Mouse (Mus musculus): ENCODE data around the gene Lrrc8c. TPM values are rescaled to one million over a fixed set of nuclear protein-coding genes. Genes with fewer than 3 reads are reported as not detected.

The Lrrc8c gene
- polyA plus RNA-seq, 1 experiment from 2014 or later = 14.0 TPM

DNA sequence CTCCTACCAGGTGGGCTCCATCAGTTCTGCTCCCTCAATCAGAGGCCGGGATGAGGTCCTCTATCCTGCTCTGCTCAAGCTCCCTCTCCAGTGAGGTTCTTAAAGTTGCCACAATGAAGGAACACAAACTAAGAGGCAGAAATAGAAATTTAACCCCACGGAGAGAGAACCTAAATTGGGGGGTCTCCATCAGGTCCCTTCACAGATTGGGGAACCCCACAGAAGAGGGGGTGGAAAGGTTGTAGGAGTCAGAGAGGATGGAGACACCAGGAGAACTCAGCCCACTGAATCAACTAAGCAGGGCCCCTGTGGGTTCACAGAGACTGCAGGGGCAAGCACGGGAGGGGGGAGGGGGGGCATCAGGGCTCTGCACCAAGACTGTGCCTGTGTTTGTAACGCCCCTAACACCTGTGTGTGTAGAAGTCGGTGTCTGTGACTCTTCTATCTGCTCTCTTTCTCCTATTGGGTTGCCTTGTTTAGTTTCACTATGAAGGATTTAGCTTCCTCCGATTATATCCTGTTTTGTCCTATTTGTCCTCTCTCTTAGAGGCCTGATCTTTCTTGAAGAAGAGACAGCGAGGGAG, 96.8 kb downstream of the Lrrc8c start:
- no peaks in the 10 kb centered on the region for H3K9me3 ChIP-seq
- ATAC-seq (ENCODE audit: low FRiP score) = no peak
- 78% methylated on average over 7 of the region's 7 CpGs for WGBS
- no peaks in the 10 kb centered on the region for H3K4me1 ChIP-seq (replicated peaks)
- H3K27me3 ChIP-seq = no peaks in the 10 kb centered on the region
- no peaks in the 10 kb centered on the region for H3K36me3 ChIP-seq
- H3K4me3 ChIP-seq = no peak overlapping the region
- no peak overlapping the region for H3K9ac ChIP-seq
- no peak overlapping the region for H3K4me2 ChIP-seq
- no peak overlapping the region for H3K27ac ChIP-seq

DNA sequence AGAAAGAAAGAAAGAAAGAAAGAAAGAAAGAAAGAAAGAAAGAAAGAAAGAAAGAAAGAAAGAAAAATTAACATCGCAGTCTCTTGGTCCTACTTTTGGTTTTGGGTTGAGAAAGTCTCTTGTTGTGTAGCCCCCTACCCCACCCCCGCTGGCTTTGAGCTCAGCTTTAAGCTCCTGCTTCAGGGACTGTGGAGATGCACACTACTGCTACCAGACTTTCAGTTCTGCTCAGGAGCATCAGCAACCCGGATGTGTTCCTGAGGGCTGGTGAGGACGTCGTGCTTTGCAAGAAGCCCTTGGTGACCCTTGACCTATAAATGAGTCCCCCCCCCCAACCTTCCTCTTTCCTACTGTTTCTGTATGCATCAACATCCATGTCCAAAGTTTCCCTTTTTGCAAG, 97.3 kb downstream of the Lrrc8c start:
- no peak overlapping the region for H3K4me2 ChIP-seq

DNA sequence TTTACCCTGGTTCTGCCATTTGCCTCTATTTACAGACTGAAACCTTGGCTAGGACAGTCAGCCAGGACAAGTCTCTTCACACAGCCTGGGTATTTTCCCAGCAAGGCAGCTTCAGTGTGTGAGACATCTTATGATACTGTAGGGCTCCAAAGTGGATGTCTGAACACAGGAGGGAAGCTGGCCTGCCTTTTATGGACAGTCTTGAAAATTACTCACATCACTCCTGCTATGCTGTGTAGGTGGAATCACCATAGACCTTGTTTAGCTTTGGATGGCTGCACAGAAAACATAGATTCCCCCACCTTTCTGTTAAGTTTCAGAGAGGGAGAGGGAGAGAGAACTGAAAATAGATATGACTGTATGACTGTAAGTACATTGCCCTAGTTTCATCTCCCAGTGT, 99.3 kb downstream of the Lrrc8c start:
- H3K27ac ChIP-seq = no peak overlapping the region

More for the DNA sequence above, 97.3 kb downstream of the Lrrc8c start:
- H3K4me3 ChIP-seq = no peak overlapping the region
- H3K27me3 ChIP-seq = no peaks in the 10 kb centered on the region
- no peaks in the 10 kb centered on the region for H3K9me3 ChIP-seq
- 74% methylated on average over 5 of the region's 5 CpGs for WGBS
- H3K27ac ChIP-seq = no peak overlapping the region
- no peaks in the 10 kb centered on the region for H3K4me1 ChIP-seq (replicated peaks)
- no peak for ATAC-seq (ENCODE audit: low FRiP score)
- no peak overlapping the region for H3K9ac ChIP-seq
- no peaks in the 10 kb centered on the region for H3K36me3 ChIP-seq

DNA sequence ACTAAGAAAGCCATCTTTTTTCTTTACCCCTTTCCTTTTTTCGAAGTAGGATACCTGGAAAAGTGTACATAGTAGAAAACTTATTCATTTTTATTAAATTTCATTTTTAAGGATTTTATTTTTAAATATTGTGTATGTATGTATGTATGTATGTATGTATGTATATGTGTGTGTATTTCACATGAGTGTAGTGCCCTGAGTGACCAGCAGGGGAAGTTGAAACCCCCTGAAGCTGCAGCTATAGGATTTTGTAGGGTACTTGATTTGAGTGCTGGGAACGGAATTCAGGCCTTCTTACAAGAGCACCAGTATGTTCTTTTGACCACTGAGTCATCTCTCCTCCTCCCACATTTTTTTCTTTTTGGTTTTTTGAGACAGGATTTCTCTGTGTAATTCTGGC, 100.5 kb downstream of the Lrrc8c start:
- no peak overlapping the region for H3K27ac ChIP-seq

More for the DNA sequence above, 99.3 kb downstream of the Lrrc8c start:
- no peaks in the 10 kb centered on the region for H3K36me3 ChIP-seq
- no peak for ATAC-seq (ENCODE audit: low FRiP score)
- H3K27me3 ChIP-seq = no peaks in the 10 kb centered on the region
- no peak overlapping the region for H3K4me2 ChIP-seq
- no peaks in the 10 kb centered on the region for H3K9me3 ChIP-seq
- no peaks in the 10 kb centered on the region for H3K4me1 ChIP-seq (replicated peaks)
- no peak overlapping the region for H3K9ac ChIP-seq
- no peak overlapping the region for H3K4me3 ChIP-seq

DNA sequence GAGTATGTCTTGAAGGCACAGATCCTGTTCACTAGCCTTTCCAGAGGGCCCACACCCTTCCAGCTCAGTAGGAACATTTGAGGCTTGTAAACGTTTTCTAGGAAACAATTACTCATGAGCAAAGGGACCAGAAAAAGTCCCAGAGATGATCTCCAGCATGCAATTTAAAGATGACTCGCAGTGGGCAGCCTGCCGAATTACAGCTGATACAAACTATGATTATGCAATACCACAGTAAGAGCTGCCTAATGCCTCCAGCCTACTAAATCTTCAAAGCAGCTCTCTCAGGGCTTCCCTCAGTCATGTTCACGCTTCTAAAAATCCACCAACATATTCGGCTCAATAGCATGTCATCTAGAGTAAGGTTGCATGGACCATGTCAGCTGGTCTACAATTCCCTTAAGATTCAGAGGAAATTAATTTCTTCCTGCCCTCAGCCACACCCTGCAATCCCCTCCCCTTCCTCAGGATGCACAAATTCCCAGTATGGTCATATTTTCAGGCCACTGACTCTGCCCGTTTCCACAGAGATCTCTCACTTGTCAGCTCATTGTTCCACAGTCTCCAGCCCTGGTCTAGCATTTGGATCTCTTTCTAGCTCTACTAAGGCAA, 101.4 kb downstream of the Lrrc8c start:
- Histone ChIP-seq H3K9ac (no peak overlapping the region), H3K27me3 (no peaks in the 10 kb centered on the region), H3K36me3 (no peaks in the 10 kb centered on the region), H3K4me2 (no peak overlapping the region), H3K9me3 (no peaks in the 10 kb centered on the region), H3K4me3 (no peak overlapping the region), H3K4me1 (replicated peaks) (no peaks in the 10 kb centered on the region), H3K27ac (no peak overlapping the region)
- 82% methylated on average over 6 of the region's 6 CpGs for WGBS
- no peak for ATAC-seq (ENCODE audit: low FRiP score)

More for the DNA sequence above, 100.5 kb downstream of the Lrrc8c start:
- no peaks in the 10 kb centered on the region for H3K4me1 ChIP-seq (replicated peaks)
- H3K27me3 ChIP-seq = no peaks in the 10 kb centered on the region
- no peak overlapping the region for H3K9ac ChIP-seq
- WGBS = 89% methylated on average over 2 of the region's 2 CpGs
- H3K4me3 ChIP-seq = no peak overlapping the region
- no peak overlapping the region for H3K4me2 ChIP-seq
- H3K9me3 ChIP-seq = no peaks in the 10 kb centered on the region
- H3K36me3 ChIP-seq = no peaks in the 10 kb centered on the region
- ATAC-seq (ENCODE audit: low FRiP score) = no peak

DNA sequence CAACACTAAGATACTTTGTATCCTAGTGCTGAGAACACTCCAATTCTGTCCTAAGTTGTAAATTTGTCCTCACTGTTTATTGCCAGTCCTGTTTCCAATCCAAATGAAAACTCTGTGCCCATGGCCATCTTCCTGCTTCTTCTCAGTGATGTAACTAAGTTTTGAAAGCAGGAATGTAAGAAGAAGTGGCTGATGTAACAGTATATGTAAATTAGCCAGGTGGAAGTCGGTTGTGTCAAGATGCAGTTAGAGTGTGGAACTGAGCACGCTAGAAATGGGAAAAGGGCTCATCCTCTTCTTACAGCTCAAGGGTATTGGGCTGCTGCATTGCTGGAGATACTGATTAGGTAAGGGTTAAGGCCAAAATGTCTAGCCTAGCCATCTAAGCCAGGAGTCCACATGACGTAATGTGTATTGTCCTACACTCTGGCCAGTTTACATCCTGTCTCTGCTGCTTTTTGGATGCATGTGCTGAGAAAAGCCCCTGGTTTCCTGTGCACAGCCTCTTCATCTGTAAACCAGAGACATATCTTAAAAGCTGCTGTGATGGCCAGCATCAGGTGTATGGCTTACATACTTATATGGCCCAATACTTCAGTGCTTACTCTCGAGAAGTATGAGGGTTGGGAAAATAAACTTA, 104.0 kb downstream of the Lrrc8c start:
- Histone ChIP-seq H3K27me3 (no peaks in the 10 kb centered on the region), H3K36me3 (no peaks in the 10 kb centered on the region), H3K4me1 (replicated peaks) (peaks cover 6% of the 10 kb centered on the region; the same call in 1 of the 2 replicates), H3K9ac (no peak overlapping the region), H3K9me3 (no peaks in the 10 kb centered on the region), H3K4me3 (no peak overlapping the region), H3K4me2 (no peak overlapping the region), H3K27ac (no peak overlapping the region)
- no peak for ATAC-seq (ENCODE audit: low FRiP score)
- 77% methylated on average over 4 of the region's 4 CpGs for WGBS

DNA sequence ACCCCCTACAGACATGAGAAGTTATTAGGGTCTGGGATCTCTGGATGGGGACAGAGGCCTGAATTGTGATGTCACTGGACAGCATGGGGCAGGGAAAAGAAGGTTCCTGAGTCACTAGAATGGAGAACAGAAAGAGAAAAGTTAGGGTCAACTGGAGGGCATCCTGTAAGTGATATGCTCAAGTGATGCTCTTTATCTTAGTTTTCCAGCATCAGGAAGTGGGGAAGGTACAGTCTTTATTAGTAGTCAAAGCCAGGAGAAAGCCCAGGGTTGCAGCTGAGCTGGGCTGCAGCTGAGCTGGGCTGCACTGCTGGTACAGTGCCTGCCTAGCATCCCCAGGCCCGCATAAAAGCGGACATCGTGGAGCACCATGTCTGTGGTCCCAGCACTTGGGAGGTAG, 105.1 kb downstream of the Lrrc8c start:
- ATAC-seq (ENCODE audit: low FRiP score) = no peak
- Histone ChIP-seq H3K27me3 (no peaks in the 10 kb centered on the region), H3K4me3 (no peak overlapping the region), H3K4me2 (no peak overlapping the region), H3K4me1 (replicated peaks) (peaks cover 6% of the 10 kb centered on the region; the same call in 1 of the 2 replicates), H3K36me3 (no peaks in the 10 kb centered on the region), H3K9ac (no peak overlapping the region), H3K9me3 (no peaks in the 10 kb centered on the region), H3K27ac (no peak overlapping the region)
- WGBS = 94% methylated on average over 3 of the region's 3 CpGs

DNA sequence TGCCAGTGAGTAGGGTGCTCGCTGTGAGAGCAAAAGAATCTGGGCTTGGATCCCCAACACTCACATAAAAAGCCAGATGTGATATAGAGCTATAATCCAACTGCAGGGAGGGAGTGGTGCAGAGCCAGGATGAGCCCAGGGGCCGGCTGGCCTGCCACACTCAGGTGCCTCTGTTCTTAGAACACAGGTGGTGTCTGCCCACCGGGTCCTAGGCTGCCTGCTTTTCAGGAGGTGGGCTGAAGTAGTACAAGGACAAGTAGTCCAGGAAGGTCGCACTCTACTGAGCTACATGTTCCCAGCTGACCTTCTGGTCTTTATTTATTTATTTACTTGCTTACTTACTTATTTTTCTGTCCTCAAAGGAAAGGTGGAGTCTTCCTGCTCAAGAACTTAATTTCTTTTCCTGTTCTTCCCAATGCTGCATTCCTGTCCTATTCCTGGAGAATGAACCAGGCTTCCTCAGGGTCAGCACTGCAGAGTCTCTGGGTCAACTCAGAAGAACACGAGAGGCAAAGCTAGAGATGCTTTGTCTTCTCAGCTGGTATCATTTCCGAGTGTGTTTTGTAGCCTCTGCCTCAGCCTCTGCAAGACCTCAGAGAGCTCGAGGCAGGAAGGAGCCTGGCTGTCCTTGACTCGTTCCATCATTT, 106.4 kb downstream of the Lrrc8c start:
- Histone ChIP-seq H3K27ac (no peak overlapping the region), H3K4me2 (no peak overlapping the region), H3K36me3 (no peaks in the 10 kb centered on the region), H3K27me3 (no peaks in the 10 kb centered on the region), H3K4me3 (no peak overlapping the region), H3K4me1 (replicated peaks) (peaks cover 6% of the 10 kb centered on the region; the same call in 1 of the 2 replicates), H3K9me3 (no peaks in the 10 kb centered on the region), H3K9ac (no peak overlapping the region)
- 73% methylated on average over 8 of the region's 8 CpGs for WGBS
- no peak for ATAC-seq (ENCODE audit: low FRiP score)

DNA sequence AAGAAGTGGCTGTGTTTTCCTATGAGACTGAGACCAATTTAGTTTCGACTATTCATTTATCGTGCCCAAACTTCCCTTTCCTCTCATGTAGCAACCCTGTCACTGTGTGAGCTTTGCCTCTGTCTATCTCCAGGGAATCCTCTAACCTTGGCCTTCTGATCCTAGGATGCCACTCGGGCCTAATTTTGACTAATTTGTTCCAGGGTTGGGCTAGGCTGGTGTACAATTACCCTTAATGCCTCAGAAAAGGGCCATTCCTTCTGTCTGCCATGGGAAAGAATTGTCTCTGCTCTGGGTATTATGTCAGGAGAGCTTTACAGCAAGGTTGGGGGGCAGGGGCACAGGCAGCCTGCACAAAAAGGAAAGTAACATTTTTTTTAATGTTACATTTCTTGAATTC, 107.2 kb downstream of the Lrrc8c start:
- H3K4me1 ChIP-seq (replicated peaks) = peaks cover 6% of the 10 kb centered on the region; the same call in 1 of the 2 replicates
- 58% methylated on average over 3 of the region's 3 CpGs for WGBS
- H3K4me2 ChIP-seq = no peak overlapping the region
- no peak for ATAC-seq (ENCODE audit: low FRiP score)
- H3K27ac ChIP-seq = no peak overlapping the region
- no peak overlapping the region for H3K4me3 ChIP-seq
- H3K9ac ChIP-seq = no peak overlapping the region
- no peaks in the 10 kb centered on the region for H3K9me3 ChIP-seq
- no peaks in the 10 kb centered on the region for H3K36me3 ChIP-seq
- no peaks in the 10 kb centered on the region for H3K27me3 ChIP-seq

DNA sequence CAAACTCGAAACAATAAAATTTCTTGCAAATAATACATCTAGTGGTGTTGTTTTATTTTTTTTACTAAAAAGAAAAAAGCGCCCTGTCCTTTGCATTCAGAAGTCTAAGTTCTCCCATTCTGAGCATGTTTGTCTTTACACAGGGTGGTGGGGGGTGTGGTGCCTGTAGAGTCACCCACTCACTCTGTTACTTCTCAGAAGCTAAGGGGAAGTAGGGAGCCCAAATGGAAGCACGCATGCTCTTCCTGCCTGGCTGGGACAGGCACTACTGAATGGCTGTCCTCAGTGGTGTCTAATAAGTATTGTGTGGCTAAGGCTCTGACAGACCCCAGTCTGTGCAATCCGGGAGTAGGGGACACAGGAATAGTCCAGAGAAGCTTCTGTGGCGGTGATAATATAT, 107.9 kb downstream of the Lrrc8c start:
- Histone ChIP-seq H3K4me3 (no peak overlapping the region), H3K9ac (no peak overlapping the region), H3K9me3 (no peaks in the 10 kb centered on the region), H3K4me2 (no peak overlapping the region), H3K27me3 (no peaks in the 10 kb centered on the region), H3K4me1 (replicated peaks) (peaks cover 6% of the 10 kb centered on the region; the same call in 1 of the 2 replicates), H3K36me3 (no peaks in the 10 kb centered on the region), H3K27ac (no peak overlapping the region)
- no peak for ATAC-seq (ENCODE audit: low FRiP score)
- 87% methylated on average over 5 of the region's 5 CpGs for WGBS

DNA sequence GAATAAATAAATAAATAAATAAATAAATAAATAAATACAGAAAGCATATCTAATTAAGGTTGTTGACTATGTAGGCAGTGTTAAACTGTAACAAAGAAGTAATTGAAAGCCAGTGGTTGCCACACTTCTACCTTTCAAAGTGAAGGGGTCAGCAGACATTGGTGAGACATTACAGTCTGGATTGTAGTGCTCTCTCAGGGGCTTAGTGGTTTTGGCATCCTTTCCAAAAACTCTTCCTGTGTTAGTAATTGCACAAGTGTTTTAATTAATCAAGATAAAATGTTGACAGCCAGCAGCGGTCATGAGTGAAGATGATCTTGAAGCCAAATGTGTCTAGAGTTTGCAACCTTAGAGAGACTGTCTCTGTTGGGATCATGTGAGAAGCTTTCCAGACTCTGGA, 110.8 kb downstream of the Lrrc8c start:
- ATAC-seq (ENCODE audit: low FRiP score) = no peak
- Histone ChIP-seq H3K36me3 (no peaks in the 10 kb centered on the region), H3K4me3 (no peak overlapping the region), H3K4me1 (replicated peaks) (peaks cover 6% of the 10 kb centered on the region; the same call in 1 of the 2 replicates), H3K27me3 (no peaks in the 10 kb centered on the region), H3K9me3 (no peaks in the 10 kb centered on the region), H3K9ac (no peak overlapping the region), H3K27ac (no peak overlapping the region), H3K4me2 (no peak overlapping the region)
- WGBS = 97% methylated on average over 1 of the region's 1 CpGs

DNA sequence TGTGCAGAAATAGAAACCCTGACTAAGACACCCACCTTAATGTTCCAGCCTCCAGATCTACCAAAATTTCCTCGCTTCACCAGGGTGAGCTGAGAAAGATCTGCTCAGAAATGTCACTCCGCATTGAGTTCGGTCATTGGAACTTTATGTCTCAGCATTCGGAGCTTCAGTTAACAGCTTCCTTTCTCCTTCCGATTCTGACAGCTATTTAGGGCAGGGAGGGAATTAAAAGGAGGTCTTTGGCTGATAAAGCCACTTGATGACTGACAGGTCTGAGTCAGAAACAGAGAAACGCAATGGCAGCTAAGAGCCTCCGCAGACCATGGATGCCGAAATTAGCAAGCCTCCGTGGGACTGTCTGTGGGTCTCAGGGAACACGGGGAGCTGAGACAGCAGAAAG, 112.9 kb downstream of the Lrrc8c start:
- H3K9me3 ChIP-seq = no peaks in the 10 kb centered on the region
- no peaks in the 10 kb centered on the region for H3K4me1 ChIP-seq (replicated peaks)
- H3K9ac ChIP-seq = no peak overlapping the region
- no peak overlapping the region for H3K4me3 ChIP-seq
- no peak for ATAC-seq (ENCODE audit: low FRiP score)
- H3K36me3 ChIP-seq = no peaks in the 10 kb centered on the region
- 88% methylated on average over 10 of the region's 10 CpGs for WGBS
- no peak overlapping the region for H3K4me2 ChIP-seq
- H3K27me3 ChIP-seq = no peaks in the 10 kb centered on the region
- H3K27ac ChIP-seq = no peak overlapping the region
